Mouse (Mus musculus): ENCODE measurements around the gene Trpt1. TPM values are rescaled to one million over a fixed set of nuclear protein-coding genes. Genes with fewer than 3 reads are reported as not detected.
A peak's percentile ranks its signal among the peaks of the same experiment; 100 is the strongest.

The Trpt1 gene
- polyA plus RNA-seq, 1 experiment from 2014 or later, result 13.8 TPM

DNA sequence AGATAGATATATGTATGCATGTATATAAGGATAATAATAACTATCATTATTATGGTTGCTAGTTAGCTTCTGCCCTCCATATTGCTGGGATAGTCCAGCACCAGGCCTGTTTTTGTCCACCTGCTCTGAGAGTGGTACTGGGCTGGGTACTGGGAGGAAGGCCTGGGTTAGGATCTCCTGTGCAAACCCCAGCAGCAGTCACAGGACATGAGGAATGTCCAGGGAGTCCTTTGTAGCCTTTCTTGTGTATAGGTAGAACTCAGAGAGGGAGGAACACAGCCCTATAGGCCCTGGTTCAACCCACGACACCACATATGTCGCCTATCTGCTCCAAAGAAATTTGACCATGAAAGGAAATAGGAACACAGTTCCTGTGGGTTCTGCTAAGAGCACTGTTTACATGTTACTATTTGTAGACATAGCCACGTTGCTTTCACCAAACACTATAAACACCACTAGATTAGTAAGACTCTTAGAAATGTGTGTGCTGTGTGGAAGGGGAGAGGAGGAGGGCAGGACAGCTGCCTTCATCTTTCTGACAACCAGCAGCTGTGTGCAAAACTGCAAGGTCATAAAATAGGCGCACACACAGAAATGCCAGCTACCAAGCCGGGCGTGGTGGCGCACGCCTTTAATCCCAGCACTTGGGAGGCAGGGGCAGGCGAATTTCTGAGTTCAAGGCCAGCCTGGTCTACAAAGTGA is 11.1 kb downstream of the Trpt1 start:
- no peak for ATAC-seq (ENCODE audit: low FRiP score)
- Histone ChIP-seq H3K4me2 (no peak overlapping the region), H3K9me3 (no peaks in the 10 kb centered on the region), H3K36me3 (replicated peaks) (no peaks in the 10 kb centered on the region), H3K9ac (no peak overlapping the region), H3K27ac (no peak overlapping the region), H3K4me3 (replicated peaks) (no peak overlapping the region), H3K4me1 (no peaks in the 10 kb centered on the region), H3K27me3 (no peaks in the 10 kb centered on the region)
- WGBS, result 86% methylated on average over 9 of the region's 9 CpGs

DNA sequence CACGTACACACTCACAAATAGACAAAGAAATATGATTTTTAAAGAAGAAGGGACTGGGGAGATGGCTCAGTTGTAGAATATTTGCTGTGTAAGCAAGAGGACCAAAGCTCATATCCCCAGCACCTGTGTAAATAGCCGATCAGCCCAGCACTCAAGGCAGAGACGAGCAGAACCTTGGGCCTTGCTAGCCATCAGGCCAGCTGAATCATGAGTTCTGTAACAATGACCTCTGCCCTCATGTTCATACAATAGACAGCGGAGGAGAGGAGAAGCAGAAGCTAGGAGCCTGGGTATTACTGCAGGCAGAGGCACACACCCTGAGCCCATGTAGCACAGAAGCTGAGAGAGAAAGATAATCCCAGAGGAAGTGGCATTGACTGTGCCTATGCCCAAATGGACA is 16.5 kb downstream of the Trpt1 start:
- Histone ChIP-seq H3K4me3 (replicated peaks) (no peak overlapping the region), H3K9me3 (no peaks in the 10 kb centered on the region), H3K27me3 (no peaks in the 10 kb centered on the region), H3K27ac (no peak overlapping the region), H3K36me3 (replicated peaks) (peaks cover 21% of the 10 kb centered on the region), H3K4me1 (no peaks in the 10 kb centered on the region), H3K9ac (no peak overlapping the region), H3K4me2 (no peak overlapping the region)
- WGBS, result 79% methylated on average over 4 of the region's 4 CpGs
- no peak for ATAC-seq (ENCODE audit: low FRiP score)

DNA sequence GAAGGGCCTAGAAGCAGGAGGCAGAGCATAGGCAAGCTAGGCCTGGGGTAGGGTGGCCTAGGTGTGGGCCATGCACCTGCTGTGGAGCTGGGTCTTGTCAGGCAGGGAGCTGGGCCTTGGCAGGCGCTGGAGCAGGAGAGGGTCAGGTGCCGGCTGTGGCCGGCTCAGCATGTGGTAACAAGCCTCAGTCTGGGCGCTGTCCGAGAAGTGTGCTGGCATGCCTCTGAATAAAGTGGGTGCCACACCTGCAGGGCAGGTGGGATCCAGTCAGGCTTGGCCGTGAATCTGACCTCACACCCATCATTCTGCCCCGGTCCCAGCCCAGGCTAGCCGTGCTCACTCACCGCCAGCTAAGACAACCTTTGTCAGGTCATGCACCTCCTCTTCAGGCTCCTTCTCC is 18.1 kb downstream of the Trpt1 start:
- WGBS, result 85% methylated on average over 9 of the region's 9 CpGs
- Histone ChIP-seq H3K4me1 (no peaks in the 10 kb centered on the region), H3K27ac (no peak overlapping the region), H3K4me2 (no peak overlapping the region), H3K9me3 (no peaks in the 10 kb centered on the region), H3K36me3 (replicated peaks) (peaks cover 34% of the 10 kb centered on the region), H3K4me3 (replicated peaks) (no peak overlapping the region), H3K27me3 (no peaks in the 10 kb centered on the region), H3K9ac (no peak overlapping the region)
- no peak for ATAC-seq (ENCODE audit: low FRiP score)

DNA sequence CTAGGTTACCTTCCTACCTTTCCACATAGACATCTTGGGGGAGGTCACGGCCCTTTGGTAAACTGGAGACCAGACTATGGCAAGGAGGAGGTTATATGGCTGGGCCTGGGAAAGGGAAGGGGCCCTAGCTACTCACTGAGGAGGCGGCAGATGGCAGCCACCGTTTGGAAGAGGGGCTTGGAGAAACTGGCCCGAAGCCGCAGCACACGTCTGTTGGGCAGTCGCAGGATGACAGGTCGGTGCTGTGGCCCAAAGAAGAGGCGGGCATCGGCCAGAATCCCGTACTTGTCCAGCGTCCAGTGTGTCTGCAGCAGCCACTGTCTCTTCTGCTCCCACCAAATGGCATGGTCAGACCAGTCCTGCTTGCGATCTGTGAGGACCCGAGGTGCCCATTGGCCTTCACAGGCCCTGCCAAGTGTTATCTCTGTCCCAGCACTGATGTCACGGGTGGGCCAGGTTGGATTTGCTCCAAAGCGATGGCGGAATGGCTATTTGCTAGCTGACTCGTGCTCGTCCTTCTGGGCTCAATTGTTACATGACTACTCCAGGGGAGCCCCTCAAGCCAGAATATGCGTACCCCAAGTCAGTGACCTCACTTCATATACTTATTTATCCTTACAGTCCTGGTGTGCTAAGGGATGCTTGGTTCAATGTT is 18.7 kb downstream of the Trpt1 start:
- Histone ChIP-seq H3K36me3 (replicated peaks) (peaks cover 41% of the 10 kb centered on the region), H3K4me3 (replicated peaks) (no peak overlapping the region), H3K27ac (no peak overlapping the region), H3K9me3 (no peaks in the 10 kb centered on the region), H3K4me2 (no peak overlapping the region), H3K9ac (no peak overlapping the region), H3K4me1 (no peaks in the 10 kb centered on the region), H3K27me3 (no peaks in the 10 kb centered on the region)
- ATAC-seq (ENCODE audit: low FRiP score), result no peak
- WGBS, result 91% methylated on average over 20 of the region's 20 CpGs

DNA sequence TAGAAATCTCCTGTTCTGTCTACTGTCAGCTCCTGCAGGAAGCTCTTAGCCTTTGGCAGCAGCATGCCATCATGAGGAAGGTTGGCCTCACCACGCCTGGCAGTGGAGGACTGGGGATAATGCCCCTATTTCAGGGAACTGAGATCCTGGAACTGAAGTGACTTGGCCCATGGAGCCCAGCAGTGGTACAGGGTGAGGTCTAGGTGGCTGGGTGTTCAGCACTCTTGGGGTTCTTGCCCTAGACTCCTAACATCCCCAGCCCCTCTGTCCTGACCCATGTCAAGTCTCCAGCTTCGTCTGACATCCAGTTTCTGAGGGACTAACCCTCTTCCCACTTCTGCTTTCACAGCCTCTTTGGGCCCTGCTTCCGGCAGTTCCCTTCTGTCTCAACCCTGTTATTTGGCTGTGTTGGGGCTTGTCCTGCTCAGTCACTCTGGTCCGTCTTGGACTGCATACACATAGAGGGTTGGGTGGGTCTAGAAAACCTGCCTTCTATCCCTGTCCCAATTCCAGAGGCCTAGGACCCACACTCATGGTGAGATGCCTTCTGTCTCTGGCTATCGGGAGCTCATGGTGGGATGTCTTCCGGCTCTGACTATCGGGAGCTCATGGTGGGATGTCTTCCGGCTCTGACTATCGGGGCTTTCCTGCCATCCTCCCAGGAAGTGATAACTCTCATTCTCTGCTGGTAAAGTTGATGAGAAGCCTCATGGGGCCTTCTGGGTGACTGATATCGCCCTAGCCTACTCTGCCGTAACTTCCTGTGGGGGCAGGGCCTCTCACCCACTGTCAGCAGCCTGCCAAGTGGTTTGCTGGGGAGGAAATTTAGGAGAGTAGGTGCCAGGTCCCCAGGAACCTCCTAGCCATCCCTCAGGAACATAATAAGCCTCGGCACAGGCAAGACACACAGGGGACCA is 21.9 kb downstream of the Trpt1 start:
- H3K9ac ChIP-seq, result no peak overlapping the region

DNA sequence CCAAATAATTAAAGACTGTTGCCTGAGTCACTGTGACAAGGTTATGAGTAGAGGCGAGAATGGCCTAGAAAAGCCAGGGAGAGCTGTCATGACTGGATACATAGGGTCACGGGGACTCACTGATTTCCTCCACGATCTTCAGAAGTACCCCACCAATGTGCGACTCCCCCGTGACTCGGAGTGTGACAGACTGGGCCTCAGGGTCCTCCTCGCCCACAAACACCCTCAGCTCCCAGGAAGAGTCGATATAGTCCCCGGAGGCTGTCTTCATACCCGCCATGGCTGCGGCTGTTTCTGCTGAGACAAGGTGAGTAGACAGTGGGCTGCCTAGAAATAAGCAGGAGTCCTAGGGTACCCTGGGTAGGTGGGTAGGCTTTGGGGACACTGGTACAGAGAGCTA is 22.6 kb downstream of the Trpt1 start:
- WGBS, result 97% methylated on average over 11 of the region's 11 CpGs
- no peak for ATAC-seq (ENCODE audit: low FRiP score)

More for the DNA sequence above, 21.9 kb downstream of the Trpt1 start:
- no peak for ATAC-seq (ENCODE audit: low FRiP score)
- H3K36me3 ChIP-seq (replicated peaks), result peaks cover 73% of the 10 kb centered on the region
- no peak overlapping the region for H3K4me3 ChIP-seq (replicated peaks)
- WGBS, result 92% methylated on average over 12 of the region's 12 CpGs
- no peaks in the 10 kb centered on the region for H3K4me1 ChIP-seq
- H3K9me3 ChIP-seq, result no peaks in the 10 kb centered on the region
- no peaks in the 10 kb centered on the region for H3K27me3 ChIP-seq
- no peak overlapping the region for H3K4me2 ChIP-seq
- H3K27ac ChIP-seq, result 0 out of 2 replicates have a peak overlapping the region, but pooled peaks have one; percentile 56

DNA sequence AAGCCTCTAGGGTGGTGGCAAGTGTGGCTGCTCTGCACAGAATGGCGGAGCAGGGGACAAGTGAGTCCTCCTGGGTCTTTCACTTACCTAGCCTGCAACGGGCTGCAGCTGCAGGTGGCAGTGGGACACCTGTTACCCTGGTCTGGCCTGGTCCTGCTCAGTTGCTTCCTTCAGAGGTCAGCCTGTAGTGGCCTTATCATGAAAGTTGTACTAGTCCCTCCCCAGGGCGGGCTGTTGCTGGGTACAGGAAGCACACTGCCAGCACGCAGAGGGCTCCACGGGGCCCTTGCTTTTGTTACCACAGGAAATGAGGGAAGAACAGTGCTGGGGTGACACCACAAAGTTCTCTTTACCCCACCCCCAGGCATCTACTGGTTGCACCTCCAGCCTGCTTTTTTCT is 23.3 kb downstream of the Trpt1 start, which contains the start of gene Fermt3:
Fermt3 (minus strand) TSS at position 279 of the 400 bp plus-strand sequence.
- Histone ChIP-seq H3K4me3 (replicated peaks) (no peak within 1 kb of the TSS), H3K4me1 (no peaks in the 10 kb centered on the region), H3K36me3 (replicated peaks) (peaks cover 74% of the 10 kb centered on the region), H3K9me3 (no peaks in the 10 kb centered on the region), H3K4me2 (no peak within 1 kb of the TSS), H3K27me3 (no peaks in the 10 kb centered on the region), H3K27ac (no peak within 1 kb of the TSS), H3K9ac (no peak within 1 kb of the TSS)
- ATAC-seq (ENCODE audit: low FRiP score), result no peak
- 83% methylated on average over 5 of the region's 5 CpGs for WGBS

More for the DNA sequence above, 22.6 kb downstream of the Trpt1 start:
- Histone ChIP-seq H3K9me3 (no peaks in the 10 kb centered on the region), H3K36me3 (replicated peaks) (peaks cover 76% of the 10 kb centered on the region), H3K27me3 (no peaks in the 10 kb centered on the region), H3K4me1 (no peaks in the 10 kb centered on the region), H3K4me2 (no peak overlapping the region), H3K9ac (no peak overlapping the region), H3K4me3 (replicated peaks) (no peak overlapping the region), H3K27ac (no peak overlapping the region)

DNA sequence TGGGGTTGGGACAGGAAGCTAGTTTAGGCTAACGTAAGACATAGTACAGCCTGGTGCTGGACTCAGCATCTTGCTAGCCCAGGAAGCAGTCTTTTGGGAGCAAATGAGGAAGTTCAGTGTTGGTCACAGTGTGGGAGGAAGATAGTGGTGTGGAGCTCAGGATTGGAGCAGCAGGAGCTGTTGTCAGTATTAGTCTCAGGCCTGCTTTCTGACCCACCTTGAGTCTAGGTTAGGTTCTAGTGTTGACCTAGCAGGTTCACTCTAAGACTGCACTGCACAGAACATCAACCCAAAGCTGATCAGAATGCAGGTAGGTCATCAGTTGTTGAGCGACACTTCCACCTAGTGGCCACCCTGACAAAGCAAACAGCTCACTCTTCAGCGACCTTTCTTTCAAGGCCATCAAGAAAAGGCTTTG is 24.3 kb downstream of the Trpt1 start:
- peaks cover 82% of the 10 kb centered on the region for H3K36me3 ChIP-seq (replicated peaks)
- H3K9ac ChIP-seq, result no peak overlapping the region
- 52% methylated on average over 3 of the region's 3 CpGs for WGBS
- H3K4me1 ChIP-seq, result no peaks in the 10 kb centered on the region
- no peaks in the 10 kb centered on the region for H3K27me3 ChIP-seq
- H3K4me2 ChIP-seq, result no peak overlapping the region
- no peak overlapping the region for H3K4me3 ChIP-seq (replicated peaks)
- no peak for ATAC-seq (ENCODE audit: low FRiP score)
- 0 out of 2 replicates have a peak overlapping the region, but pooled peaks have one; percentile 0 for H3K27ac ChIP-seq
- no peaks in the 10 kb centered on the region for H3K9me3 ChIP-seq

DNA sequence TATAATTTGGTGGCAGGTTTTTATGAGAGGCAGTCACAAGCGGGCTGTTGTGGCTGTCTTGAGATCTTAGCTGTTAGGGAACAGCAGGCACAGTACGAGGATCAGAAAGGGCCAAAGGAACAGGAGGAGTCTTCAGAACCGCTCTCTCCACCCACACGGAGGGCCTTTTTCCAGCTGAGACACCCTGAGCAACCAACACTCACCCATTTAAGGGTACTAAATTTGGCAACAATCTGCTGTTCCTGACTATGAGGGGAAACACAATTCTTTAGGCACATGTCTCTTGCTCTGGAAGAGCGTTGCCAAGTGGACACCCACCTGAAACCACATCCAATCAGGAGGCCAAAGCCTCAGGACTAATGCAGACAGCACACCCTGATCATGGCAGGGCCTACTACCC is 33.6 kb downstream of the Trpt1 start:
- H3K4me1 ChIP-seq, result no peaks in the 10 kb centered on the region
- WGBS, result 96% methylated on average over 5 of the region's 5 CpGs
- H3K9ac ChIP-seq, result no peak overlapping the region
- no peaks in the 10 kb centered on the region for H3K9me3 ChIP-seq
- ATAC-seq (ENCODE audit: low FRiP score), result no peak
- no peak overlapping the region for H3K4me3 ChIP-seq (replicated peaks)
- no peak overlapping the region for H3K4me2 ChIP-seq
- no peaks in the 10 kb centered on the region for H3K27me3 ChIP-seq
- no peak overlapping the region for H3K27ac ChIP-seq
- H3K36me3 ChIP-seq (replicated peaks), result peaks cover 96% of the 10 kb centered on the region

DNA sequence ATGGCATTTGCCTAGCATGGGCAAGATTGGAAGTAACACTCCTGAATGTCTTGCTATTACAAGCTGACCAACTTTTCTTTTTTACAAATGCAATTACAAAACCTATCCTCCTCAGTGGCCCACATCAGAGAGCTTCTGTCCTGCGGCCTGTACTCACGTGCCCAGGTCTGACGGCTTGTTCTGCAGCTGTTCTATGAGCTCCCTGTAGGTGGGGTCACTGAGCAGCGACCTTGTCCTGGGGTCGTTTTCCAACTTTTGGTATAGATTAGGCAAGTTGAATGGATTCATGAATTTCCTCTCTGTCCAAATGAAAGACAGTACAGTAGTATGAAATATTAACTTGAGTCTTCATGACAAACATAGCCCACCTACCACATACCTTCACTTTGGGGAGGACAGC is 38.1 kb downstream of the Trpt1 start:
- H3K27ac ChIP-seq, result no peak overlapping the region
- H3K27me3 ChIP-seq, result no peaks in the 10 kb centered on the region
- H3K9me3 ChIP-seq, result no peaks in the 10 kb centered on the region
- H3K36me3 ChIP-seq (replicated peaks), result peaks cover 64% of the 10 kb centered on the region
- H3K4me2 ChIP-seq, result no peak overlapping the region
- H3K4me1 ChIP-seq, result peaks cover 27% of the 10 kb centered on the region
- no peak overlapping the region for H3K9ac ChIP-seq
- WGBS, result 93% methylated on average over 5 of the region's 5 CpGs
- H3K4me3 ChIP-seq (replicated peaks), result no peak overlapping the region
- no peak for ATAC-seq (ENCODE audit: low FRiP score)

DNA sequence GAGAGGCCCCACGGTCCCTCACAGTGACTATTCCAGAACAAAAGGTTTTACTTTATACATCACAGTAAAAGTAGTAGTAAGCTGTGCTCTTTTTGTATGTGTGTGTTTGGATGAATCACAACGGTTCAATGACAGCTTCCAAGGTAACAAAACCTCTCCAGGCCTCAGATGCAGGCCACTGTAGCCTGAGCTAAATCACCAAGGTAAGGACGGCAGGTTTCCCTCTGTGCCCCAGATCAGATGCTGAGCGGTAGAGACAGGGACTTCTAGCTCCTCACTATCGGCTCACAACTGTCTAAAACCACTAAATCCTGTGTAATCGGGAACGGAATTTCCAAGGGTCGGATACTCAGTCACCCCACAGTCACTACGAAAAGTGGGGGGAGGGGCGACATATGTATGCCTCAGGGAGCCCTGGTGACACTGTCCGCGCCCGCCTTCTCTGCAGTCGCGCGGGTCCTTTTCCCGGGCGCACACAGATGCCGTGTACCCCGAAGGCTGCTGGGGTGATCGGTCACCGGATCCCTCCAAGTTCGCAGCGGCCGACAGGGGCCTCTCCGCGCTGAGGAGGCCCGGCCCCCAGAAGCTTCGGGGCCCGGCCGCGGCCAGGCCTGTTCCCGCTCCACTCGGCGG is 43.3 kb downstream of the Trpt1 start:
- Histone ChIP-seq H3K9ac (peak overlapping the region; percentile 92), H3K27ac (peak overlapping the region; percentile 96), H3K4me3 (replicated peaks) (peak overlapping the region; percentile 89), H3K36me3 (replicated peaks) (peaks cover 14% of the 10 kb centered on the region), H3K4me2 (peak overlapping the region; percentile 88), H3K4me1 (peaks cover 34% of the 10 kb centered on the region), H3K9me3 (no peaks in the 10 kb centered on the region), H3K27me3 (no peaks in the 10 kb centered on the region)
- 2% methylated on average over 35 of the region's 35 CpGs for WGBS
- ATAC-seq (ENCODE audit: low FRiP score), result peak; percentile 19

Data from forebrain, embryonic 12.5 days (tissue).